Mouse (Mus musculus): ENCODE results near the gene Diras2.

GRCm38 (mm10) chr13:52516561-52516960, 14.5 kb downstream of the Diras2 start:
- no peak for TF ChIP-seq CTCF (IDR thresholded peaks at IDR 0.05; ENCODE audit: low read depth, low read length)
- TF ChIP-seq POLR2A (IDR thresholded peaks at IDR 0.05; ENCODE audit: borderline replicate concordance, low read depth, low read length), result no peak
